Mouse (Mus musculus): ENCODE measurements around the gene Slc12a4. TPM values are rescaled to one million over a fixed set of nuclear protein-coding genes. Genes with fewer than 3 reads are reported as not detected.

Slc12a4 gene
- total RNA-seq (2023): 17.1 TPM

GRCm38 (mm10) chr8:105965905-105966341 lies at the start of gene Slc12a4:
Gene Slc12a4, minus strand, starts transcription at chr8:105966097.

GRCm38 (mm10) chr8:106011643-106011986 lies 45.7 kb upstream of the Slc12a4 start, which contains the start of gene Ddx28:
Gene Ddx28, minus strand, starts transcription at chr8:106011882.

GRCm38 (mm10) chr8:106005875-106006274 lies 40.0 kb upstream of the Slc12a4 start, which contains the start of gene Dpep2nb:
Gene Dpep2nb, minus strand, starts transcription at chr8:106005975.

GRCm38 (mm10) chr8:105990856-105991387 lies 25.0 kb upstream of the Slc12a4 start, which contains the start of gene Dus2:
Gene Dus2, plus strand, starts transcription at chr8:105991337.

GRCm38 (mm10) chr8:105979325-105979724 lies 13.4 kb upstream of the Slc12a4 start, which contains the start of gene Dpep3:
Gene Dpep3, minus strand, starts transcription at chr8:105979429.

GRCm38 (mm10) chr8:105943321-105943739 lies 22.6 kb downstream of the Slc12a4 start, which contains the start of gene Lcat:
Gene Lcat, minus strand, starts transcription at chr8:105943382.

GRCm38 (mm10) chr8:105938306-105938669 lies 27.6 kb downstream of the Slc12a4 start, which contains the start of gene Psmb10:
Gene Psmb10, minus strand, starts transcription at chr8:105938444.

GRCm38 (mm10) chr8:105933762-105934161 lies 32.1 kb downstream of the Slc12a4 start, which contains the start of gene Ctrl:
Gene Ctrl, minus strand, starts transcription at chr8:105933862.

GRCm38 (mm10) chr8:105900180-105900940 lies 65.5 kb downstream of the Slc12a4 start, which contains the start of gene Pskh1:
Gene Pskh1, plus strand, starts transcription at chr8:105900441.

Other genes with a start within 250 kb of the Slc12a4 start
- 6.0 TPM for gene Gfod2, start 207.4 kb downstream of the Slc12a4 start, total RNA-seq (2023)
- 44.5 TPM for gene Ranbp10, start 138.7 kb downstream of the Slc12a4 start, total RNA-seq (2023)
- 0.24 TPM for gene Tsnaxip1, start 138.4 kb downstream of the Slc12a4 start, total RNA-seq (2023)
- gene Cenpt, start 112.8 kb downstream of the Slc12a4 start, total RNA-seq (2023): 18.6 TPM
- gene Thap11, start 111.0 kb downstream of the Slc12a4 start, total RNA-seq (2023): 18.5 TPM
- gene Nutf2, start 105.5 kb downstream of the Slc12a4 start, total RNA-seq (2023): 18.0 TPM
- 87.4 TPM for gene Edc4, start 85.2 kb downstream of the Slc12a4 start, total RNA-seq (2023)
- not detected for gene Nrn1l, start 72.5 kb downstream of the Slc12a4 start, total RNA-seq (2023)
- 23.3 TPM for gene Pskh1, start 65.7 kb downstream of the Slc12a4 start, total RNA-seq (2023)
- gene Ctrl, start 32.2 kb downstream of the Slc12a4 start, total RNA-seq (2023): 6.9 TPM
- gene Psmb10, start 27.7 kb downstream of the Slc12a4 start, total RNA-seq (2023): 138 TPM
- gene Lcat, start 22.7 kb downstream of the Slc12a4 start, total RNA-seq (2023): not detected
- not detected for gene Dpep3, start 13.3 kb upstream of the Slc12a4 start, total RNA-seq (2023)
- gene Dus2, start 25.2 kb upstream of the Slc12a4 start, total RNA-seq (2023): 17.1 TPM
- gene Dpep2nb, start 39.9 kb upstream of the Slc12a4 start, total RNA-seq (2023): not detected
- 6.6 TPM for gene Ddx28, start 45.8 kb upstream of the Slc12a4 start, total RNA-seq (2023)
- gene Nfatc3, start 92.7 kb upstream of the Slc12a4 start, total RNA-seq (2023): 184 TPM
- 0.67 TPM for gene Esrp2, start 170.9 kb upstream of the Slc12a4 start, total RNA-seq (2023)
- gene Pla2g15, start 184.3 kb upstream of the Slc12a4 start, total RNA-seq (2023): 3.2 TPM
- 37.9 TPM for gene Slc7a6, start 202.8 kb upstream of the Slc12a4 start, total RNA-seq (2023)
- 58.4 TPM for gene Slc7a6os, start 244.8 kb upstream of the Slc12a4 start, total RNA-seq (2023)
- 34.3 TPM for gene Prmt7, start 244.8 kb upstream of the Slc12a4 start, total RNA-seq (2023)

Measured in CD8-positive naive resting alpha-beta T cell, adult 57 days (primary cell).